Mouse (Mus musculus) macrophage (primary cell): Measurements from ENCODE around the gene Marc1. TPM values are rescaled to one million over a fixed set of nuclear protein-coding genes. Genes with fewer than 3 reads are reported as not detected.

Source experiments
- H3K27ac ChIP-seq: fragments of 350-480 bp; formaldehyde crosslinking; 2 replicates; pipeline ENCODE4 v1.9.0; 2021
- H3K36me3 ChIP-seq: fragments of 350-480 bp; formaldehyde crosslinking; 2 replicates; pipeline ENCODE4 v1.9.0; 2021; ENCODE audit errors: inconsistent target
- H3K4me3 ChIP-seq: fragments of 350-480 bp; formaldehyde crosslinking; 2 replicates; pipeline ENCODE4 v1.9.0; 2021; ENCODE audit errors: inconsistent target
- H3K79me2 ChIP-seq: fragments of 350-480 bp; formaldehyde crosslinking; 2 replicates; pipeline ENCODE4 v1.9.0; 2021; ENCODE audit errors: inconsistent target
- WGBS: methylation state at CpG from one replicate; pipeline ENCODE4 v1.1.7; 2026; ENCODE audit warnings: inconsistent platforms; ENCODE audit not compliant: missing documents; 5-methylcytosine and 5-hydroxymethylcytosine counted together
- polyA plus RNA-seq: library from polyadenylated mRNA; stranded (reverse); fragments of 250-400 nt; gene quantifications from 3 replicates; pipeline ENCODE4 v1.2.4, GENCODE M21; 2018; ENCODE audit warnings: inconsistent platforms

Marc1 gene
- polyA plus RNA-seq, 1 experiment from 2014 or later, result not detected

DNA sequence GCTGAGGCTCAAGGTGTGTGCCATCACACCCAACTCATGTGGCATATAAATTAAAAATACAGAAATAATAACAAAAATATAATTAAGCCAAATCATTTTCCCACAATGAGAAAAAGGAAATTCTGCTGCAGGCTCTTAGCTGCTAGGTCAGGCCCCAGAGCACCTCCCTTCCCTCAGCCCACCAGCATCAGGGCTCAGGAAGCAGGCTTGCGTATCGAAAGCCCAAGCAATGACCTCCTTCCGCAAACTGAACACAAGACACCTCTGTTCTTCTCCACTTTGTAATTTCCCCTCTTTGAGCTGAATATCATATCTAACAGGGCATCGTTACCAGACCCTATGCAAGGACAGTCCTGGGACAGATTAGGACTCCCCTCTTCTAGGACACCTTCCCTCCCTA lies 5.4 kb downstream of the Marc1 start:
- H3K4me3 ChIP-seq, result no peak overlapping the region
- no peaks in the 10 kb centered on the region for H3K36me3 ChIP-seq
- H3K79me2 ChIP-seq, result no peaks in the 10 kb centered on the region
- WGBS, result 48% methylated on average over 4 of the region's 4 CpGs
- H3K27ac ChIP-seq, result no peak overlapping the region

DNA sequence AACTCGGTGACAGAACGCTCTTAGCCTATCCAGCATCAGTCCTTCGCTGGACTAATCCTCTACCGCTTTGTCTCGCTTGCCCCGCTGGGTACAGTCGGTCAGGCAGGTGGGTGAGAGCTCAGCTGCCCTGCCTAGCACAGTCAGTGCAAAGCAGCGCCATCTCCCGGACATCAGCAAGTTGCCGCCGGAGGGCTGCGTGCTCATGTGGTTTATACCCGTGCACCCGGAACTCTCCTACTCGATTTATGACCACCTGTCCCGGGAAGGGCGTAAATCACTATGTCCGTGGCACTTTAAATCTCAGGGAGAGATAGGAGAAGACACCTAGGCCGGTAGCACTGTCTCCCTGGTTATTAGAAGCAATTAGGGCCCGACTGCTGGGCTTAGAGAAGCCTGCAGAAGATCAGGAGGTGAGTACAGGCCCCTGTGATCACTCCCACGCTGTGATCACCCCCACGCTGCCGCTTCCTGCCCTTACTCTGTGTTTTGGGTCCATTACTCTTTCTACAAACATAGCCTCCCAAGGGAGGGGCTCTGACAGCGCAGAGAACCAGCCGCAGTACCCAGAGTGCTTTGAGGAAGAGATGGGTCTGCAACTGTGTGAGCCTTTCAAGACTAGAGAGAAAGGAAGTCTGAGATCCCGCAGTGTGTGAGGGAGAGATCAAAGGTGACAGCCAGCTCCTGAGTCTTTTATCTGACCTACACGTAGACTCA lies 17.8 kb downstream of the Marc1 start:
- WGBS, result 17% methylated on average over 27 of the region's 27 CpGs
- Histone ChIP-seq H3K79me2 (no peaks in the 10 kb centered on the region), H3K27ac (no peak overlapping the region), H3K36me3 (no peaks in the 10 kb centered on the region), H3K4me3 (no peak overlapping the region)

DNA sequence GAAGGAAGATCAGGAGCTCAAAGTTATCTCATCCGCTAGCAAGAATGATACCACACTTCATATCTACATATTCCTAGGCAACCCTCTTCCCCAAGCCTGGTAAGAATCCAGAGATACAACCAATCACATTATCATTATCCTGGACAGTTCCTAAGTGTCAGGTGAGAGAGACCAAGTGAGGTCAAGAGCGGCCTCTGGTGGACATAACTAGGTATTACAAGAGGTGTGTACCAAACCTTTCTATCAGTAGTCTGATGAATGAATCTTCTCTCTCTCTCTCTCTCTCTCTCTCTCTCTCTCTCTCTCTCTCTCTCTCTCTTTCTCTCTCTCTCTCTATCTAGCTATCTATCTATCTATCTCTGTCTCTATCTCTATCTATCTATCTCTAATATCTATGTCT lies 20.0 kb downstream of the Marc1 start:
- no peak overlapping the region for H3K4me3 ChIP-seq
- WGBS, result 13% methylated on average over 2 of the region's 2 CpGs
- no peak overlapping the region for H3K27ac ChIP-seq
- no peaks in the 10 kb centered on the region for H3K36me3 ChIP-seq
- H3K79me2 ChIP-seq, result no peaks in the 10 kb centered on the region

DNA sequence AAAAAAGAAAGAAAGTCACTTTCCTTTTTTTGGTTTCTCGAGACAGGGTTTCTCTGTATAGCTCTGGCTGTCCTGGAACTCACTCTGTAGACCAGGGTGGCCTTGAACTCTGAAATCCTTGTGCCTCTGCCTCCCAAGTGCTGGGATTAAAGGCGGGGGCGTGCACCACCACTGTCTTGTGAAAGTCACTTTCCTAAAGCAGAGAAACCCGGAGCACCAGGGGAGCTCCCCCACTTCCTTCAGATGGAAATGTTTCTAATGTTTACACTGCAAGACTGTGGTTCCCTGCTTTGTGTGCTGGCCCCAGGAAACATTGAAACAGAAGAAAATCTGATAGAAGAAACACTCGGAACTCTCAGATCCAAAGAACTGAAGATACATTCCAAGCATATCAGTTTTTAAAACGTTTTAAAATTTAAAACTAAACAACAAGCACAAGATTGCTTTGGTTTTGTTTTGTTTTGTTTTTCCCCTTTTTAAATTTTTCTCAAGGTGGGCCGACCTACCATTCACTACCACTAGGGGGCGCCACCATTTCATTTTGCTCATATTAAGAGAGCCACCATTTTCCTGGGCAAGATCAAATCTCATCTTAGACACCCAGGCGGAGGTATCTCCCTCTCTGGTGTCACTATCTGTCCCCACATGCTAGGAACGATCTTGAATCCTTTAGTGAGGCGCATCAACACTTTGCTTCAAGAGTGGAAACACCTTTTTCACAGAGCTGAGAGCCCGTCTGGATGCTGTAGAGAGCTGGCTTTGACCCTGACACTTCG lies 24.5 kb downstream of the Marc1 start:
- WGBS, result 67% methylated on average over 13 of the region's 13 CpGs
- H3K4me3 ChIP-seq, result no peak overlapping the region
- no peaks in the 10 kb centered on the region for H3K79me2 ChIP-seq
- H3K27ac ChIP-seq, result no peak overlapping the region
- no peaks in the 10 kb centered on the region for H3K36me3 ChIP-seq

DNA sequence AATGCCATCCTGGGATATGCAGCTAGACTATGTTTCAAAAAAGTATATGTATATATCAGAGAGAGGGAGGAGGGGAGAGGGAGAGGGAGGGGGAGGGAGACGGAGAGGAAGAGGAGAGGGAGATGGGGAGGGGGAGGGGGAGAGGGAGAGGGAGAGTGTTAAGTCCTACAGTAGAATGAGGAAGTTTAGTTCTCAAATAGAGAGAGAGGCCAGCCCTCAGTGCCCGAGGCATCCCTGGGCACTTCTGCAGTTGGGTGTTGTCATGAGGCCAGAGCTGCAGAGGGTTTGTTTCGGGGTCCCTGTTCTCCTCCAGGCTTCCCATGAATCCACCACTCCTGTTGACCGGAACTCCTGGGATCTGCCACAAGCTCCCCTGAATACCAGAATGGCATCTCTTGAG lies 27.5 kb downstream of the Marc1 start:
- no peaks in the 10 kb centered on the region for H3K79me2 ChIP-seq
- no peak overlapping the region for H3K4me3 ChIP-seq
- 25% methylated on average over 3 of the region's 4 CpGs for WGBS

DNA sequence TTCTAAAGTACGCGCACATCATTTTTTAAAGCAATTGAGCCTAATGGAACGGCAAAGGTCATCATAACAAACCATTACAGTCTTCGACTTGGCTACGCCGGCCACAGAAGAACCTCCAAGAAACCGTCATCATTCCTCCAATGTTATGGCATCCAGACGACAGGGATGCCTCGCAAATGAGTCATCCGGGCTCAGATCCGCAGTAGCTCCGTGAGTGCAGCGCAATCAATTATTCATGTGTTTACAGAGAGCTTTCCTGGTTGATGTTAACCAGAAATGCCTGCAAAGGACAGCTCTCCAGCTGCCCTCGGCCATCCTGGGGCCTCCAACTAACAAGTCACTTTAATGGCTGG lies 29.0 kb downstream of the Marc1 start:
- H3K36me3 ChIP-seq, result no peaks in the 10 kb centered on the region
- 85% methylated on average over 14 of the region's 14 CpGs for WGBS

More for the DNA sequence above, 27.5 kb downstream of the Marc1 start:
- Histone ChIP-seq H3K36me3 (no peaks in the 10 kb centered on the region), H3K27ac (no peak overlapping the region)

DNA sequence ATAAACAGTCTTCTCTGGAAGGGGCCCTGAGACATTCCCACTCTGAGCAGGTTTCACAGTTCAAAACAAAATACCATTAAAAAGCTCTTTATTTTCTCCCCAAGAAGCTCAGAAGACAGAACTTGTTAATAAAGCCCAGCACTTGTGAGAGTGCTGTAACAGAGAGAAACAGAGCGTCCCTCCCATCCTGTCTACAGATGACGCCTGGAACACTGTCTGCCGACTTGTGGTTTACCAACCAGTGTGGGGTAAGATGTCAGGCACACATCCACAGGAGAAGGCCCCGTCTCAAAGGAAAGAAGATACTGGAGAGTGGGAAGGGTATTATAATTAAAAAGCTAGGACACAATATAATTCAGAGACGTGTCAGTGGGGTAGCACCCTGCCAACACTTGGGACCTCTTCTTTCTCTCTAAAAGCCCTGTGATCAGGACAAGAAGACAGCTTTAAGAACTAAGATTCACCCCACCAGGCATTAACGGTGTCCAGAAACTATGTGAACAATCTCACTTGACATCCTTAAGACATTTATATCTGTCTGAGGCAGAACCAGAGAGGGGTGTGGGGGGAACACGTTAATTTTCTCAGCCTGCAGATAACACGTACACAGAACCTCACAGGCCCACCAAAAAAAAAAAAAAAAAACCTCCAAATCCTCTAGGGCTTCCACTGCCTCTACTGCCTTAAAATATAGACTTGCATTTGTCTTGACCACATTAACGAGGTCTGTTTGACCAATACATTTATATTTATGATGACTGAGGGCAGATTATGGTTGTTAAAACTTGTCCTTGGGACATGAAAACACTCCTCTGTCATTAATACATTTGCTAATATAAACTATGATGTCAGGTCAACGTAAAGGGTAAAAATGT lies 29.6 kb downstream of the Marc1 start:
- H3K79me2 ChIP-seq, result no peaks in the 10 kb centered on the region
- WGBS, result 67% methylated on average over 10 of the region's 10 CpGs
- H3K4me3 ChIP-seq, result no peak overlapping the region
- H3K27ac ChIP-seq, result no peak overlapping the region
- H3K36me3 ChIP-seq, result no peaks in the 10 kb centered on the region

More for the DNA sequence above, 29.0 kb downstream of the Marc1 start:
- H3K79me2 ChIP-seq, result no peaks in the 10 kb centered on the region
- H3K4me3 ChIP-seq, result no peak overlapping the region
- H3K27ac ChIP-seq, result no peak overlapping the region

DNA sequence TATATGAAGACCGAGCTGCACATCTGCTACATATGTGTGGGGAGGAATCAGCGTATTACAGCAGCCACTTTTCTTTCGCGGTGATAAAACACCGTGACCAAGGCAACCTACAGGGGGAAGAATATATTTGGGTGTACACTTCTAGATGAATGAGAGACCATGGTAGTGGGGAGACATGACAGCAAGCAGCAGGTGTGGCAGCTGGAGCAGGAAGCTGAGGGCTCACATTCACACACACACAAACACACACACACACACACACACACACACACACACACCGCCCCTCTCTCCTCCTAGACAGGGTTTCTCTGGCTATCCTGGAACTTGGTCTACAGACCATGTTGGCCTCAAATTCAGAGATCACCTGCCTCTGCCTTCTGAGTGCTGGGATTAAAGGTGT lies 33.0 kb downstream of the Marc1 start:
- Histone ChIP-seq H3K27ac (no peak overlapping the region), H3K79me2 (no peaks in the 10 kb centered on the region), H3K36me3 (no peaks in the 10 kb centered on the region), H3K4me3 (no peak overlapping the region)
- 97% methylated on average over 6 of the region's 6 CpGs for WGBS

DNA sequence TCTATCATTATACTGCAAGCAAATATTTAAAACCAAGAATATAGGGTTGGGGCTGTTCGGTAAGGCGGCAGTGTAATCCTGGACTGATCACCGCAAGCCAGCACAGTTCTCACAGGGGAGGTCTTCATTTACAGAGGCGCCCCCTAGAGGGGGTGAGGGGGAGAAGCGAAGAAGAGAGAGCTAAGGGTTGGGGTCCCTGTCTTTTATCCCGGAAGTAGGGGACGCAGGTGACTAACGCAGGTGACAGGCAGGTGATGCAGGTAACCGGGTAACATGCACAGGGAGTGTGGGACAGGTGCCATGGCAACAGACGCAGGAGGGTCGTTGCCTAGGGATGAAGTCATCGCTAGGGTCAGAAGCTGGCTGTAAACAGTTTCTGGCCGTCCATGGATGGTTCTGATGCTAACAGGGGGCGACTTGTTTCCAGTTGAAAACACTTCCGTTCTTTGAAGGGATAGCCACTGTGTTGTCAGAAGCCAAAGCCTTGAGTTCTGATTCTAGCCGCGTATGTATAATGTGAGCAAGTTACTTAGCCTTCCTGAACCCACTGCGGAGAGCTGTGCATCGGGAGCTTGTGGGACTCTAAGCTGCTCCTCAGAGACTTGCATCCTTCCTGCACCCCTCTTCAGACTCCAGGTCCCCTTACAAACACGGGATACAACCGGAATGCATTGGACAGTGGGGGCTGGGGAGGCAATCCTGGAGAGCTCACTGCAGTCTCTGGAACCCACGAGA lies 33.9 kb downstream of the Marc1 start:
- Histone ChIP-seq H3K79me2 (no peaks in the 10 kb centered on the region), H3K36me3 (no peaks in the 10 kb centered on the region), H3K4me3 (no peak overlapping the region), H3K27ac (no peak overlapping the region)
- 47% methylated on average over 22 of the region's 22 CpGs for WGBS

DNA sequence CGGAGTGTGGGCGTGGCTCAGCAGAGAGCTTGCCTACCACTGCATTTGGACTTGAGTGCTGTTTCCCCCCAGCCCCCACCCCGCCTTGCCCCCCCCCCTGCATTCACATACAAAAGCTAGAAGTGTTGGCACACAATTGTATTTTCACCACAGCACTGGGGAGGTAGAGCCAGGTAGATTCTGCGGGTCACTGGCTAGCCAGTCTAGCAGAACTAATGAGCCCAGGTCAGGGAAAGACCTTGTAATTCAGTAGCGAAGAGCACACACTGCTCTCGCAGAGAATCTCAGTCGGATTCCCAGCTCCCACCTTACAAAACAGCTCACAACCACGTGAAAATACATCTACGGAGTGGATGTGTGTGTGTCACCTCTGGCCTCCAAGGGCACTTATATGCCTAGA lies 35.8 kb downstream of the Marc1 start:
- Histone ChIP-seq H3K27ac (no peak overlapping the region), H3K4me3 (no peak overlapping the region), H3K79me2 (no peaks in the 10 kb centered on the region), H3K36me3 (no peaks in the 10 kb centered on the region)
- 78% methylated on average over 9 of the region's 9 CpGs for WGBS

DNA sequence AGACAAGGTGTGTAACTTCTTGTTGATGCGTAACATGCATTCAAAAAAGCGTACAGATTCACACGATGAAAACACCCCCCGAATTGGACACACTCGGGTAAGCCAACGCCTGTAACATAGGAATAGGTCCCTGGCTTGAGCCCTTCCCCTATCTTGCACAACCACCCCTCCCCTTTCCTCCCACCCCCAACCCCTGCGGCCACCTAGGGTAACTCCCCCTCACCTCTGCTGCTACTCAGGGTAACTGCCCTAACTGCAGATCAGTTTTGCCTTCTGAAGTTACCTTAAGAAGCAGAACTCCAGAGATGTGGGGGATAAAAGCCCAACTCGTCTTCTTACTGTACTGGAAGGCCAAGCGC lies 39.2 kb downstream of the Marc1 start:
- Histone ChIP-seq H3K4me3 (no peak overlapping the region), H3K27ac (no peak overlapping the region), H3K36me3 (no peaks in the 10 kb centered on the region), H3K79me2 (no peaks in the 10 kb centered on the region)
- 21% methylated on average over 9 of the region's 9 CpGs for WGBS

DNA sequence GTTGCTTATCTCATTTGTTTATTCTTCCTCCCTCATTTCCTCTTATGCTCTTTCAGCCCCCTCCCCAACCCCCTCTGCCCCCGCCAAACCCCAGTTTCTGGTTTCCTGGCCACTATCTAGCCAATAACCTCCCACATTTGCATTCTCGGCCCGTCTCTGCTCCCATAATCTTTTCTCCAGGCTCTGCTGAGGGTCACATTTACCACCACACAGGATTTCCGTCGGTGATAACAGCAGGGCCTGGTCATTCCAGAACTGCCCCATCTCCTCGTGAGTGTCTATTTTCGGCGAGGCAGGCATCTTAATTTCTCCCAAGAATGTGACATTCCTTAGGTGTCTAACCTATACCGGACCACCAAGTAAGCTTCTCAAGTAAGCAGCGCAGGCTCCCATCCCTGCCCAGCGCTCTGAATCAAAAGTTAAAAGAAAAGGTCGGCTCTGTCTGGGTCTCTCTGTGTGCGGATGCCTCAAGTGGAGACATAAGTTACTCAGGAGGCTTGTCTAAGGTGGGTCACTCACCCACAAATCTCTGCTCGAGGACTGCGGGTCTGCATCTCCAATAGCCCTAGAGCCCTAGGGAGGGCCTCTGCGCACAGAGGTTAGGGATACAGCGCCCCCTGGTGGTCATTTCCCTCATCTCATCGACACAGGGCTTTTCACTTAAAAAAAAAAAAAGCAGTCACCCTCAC lies 39.8 kb downstream of the Marc1 start:
- Histone ChIP-seq H3K4me3 (no peak overlapping the region), H3K27ac (no peak overlapping the region)
- 12% methylated on average over 18 of the region's 18 CpGs for WGBS

DNA sequence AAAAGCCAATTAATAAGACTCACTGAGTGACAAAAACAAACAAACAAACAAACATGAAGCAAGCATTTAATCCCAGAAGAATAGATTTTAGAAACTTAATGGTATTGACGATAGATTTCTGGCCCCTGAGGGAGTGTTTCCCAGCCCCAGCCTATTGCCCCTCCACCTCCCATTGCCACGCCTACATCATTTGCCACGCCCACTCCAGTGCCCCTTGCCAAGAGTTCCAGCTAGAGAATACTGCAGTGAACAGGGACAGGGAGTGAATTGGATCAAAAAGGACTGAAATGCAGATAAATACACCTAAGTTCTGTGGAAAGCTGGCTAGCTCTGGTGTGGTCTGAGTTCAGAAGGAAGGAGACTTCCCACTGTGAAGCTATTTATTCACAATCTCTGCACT lies 47.2 kb downstream of the Marc1 start:
- Histone ChIP-seq H3K4me3 (no peak overlapping the region), H3K79me2 (no peaks in the 10 kb centered on the region), H3K27ac (no peak overlapping the region), H3K36me3 (no peaks in the 10 kb centered on the region)
- WGBS, result 96% methylated on average over 3 of the region's 3 CpGs

More for the DNA sequence above, 39.8 kb downstream of the Marc1 start:
- Histone ChIP-seq H3K36me3 (no peaks in the 10 kb centered on the region), H3K79me2 (no peaks in the 10 kb centered on the region)

DNA sequence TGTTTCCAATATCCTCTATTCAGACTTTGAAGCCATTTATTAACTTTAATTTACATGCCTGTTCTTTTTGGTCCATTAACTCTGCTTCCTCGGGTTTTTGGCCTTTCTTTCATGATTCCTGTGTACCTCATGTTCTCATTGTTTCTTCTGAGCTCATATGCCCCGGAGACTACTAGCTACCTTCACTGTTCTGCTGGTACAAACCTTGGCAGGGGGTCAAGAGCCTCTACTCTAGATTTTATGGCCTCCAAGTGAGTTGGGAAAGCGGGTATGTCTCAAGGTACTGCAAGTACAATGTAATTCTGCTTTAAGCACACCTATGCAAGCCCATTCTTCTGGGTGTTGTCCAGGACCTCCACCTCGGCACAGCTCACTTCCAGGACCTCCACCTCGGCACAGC lies 48.2 kb downstream of the Marc1 start:
- 65% methylated on average over 4 of the region's 5 CpGs for whole genome bisulfite sequencing
- Histone ChIP-seq H3K4me3 (no peak overlapping the region), H3K36me3 (no peaks in the 10 kb centered on the region), H3K27ac (no peak overlapping the region), H3K79me2 (no peaks in the 10 kb centered on the region)
